Mouse (Mus musculus) olfactory bulb, adult 2 months (tissue): ENCODE measurements around the gene Pla2g1b.

Experiments used
- CTCF ChIP-seq: fragments of 200-500 bp; IDR thresholded peaks from 2 replicates; pipeline ENCODE4 v1.5.1; 2012; ENCODE audit warnings: low read depth, mild to moderate bottlenecking, low read length, moderate library complexity; ENCODE audit not compliant: insufficient read depth
- POLR2A ChIP-seq: fragments of 200-500 bp; IDR thresholded peaks from 2 replicates; pipeline ENCODE4 v1.6.1; 2012; ENCODE audit warnings: mild to moderate bottlenecking, low read depth, low read length, moderate library complexity; ENCODE audit not compliant: insufficient read depth

- TF ChIP-seq POLR2A (no peak), CTCF (no peak)
Observed at GRCm38 (mm10) chr5:115487353-115487752, 21.3 kb downstream of the Pla2g1b start.
